Mouse (Mus musculus) liver, adult 2 months (tissue): ENCODE measurements at regions not wholly inside any gene's neighbourhood (a gene's known extent, or its start where the extent isn't known, plus 50 kb on each side); places are given as distances from the start of the nearest gene placed in this dataset.

Source experiments
- CTCF ChIP-seq: fragments of 200-500 bp; IDR thresholded peaks from 2 replicates; pipeline ENCODE4 v1.5.1; 2011; ENCODE audit warnings: low read depth, low read length, control low read depth
- POLR2A ChIP-seq: fragments of 200-500 bp; IDR thresholded peaks from 2 replicates; pipeline ENCODE4 v1.6.1; 2011; ENCODE audit warnings: low read length, control low read depth; ENCODE audit not compliant: insufficient read depth; ENCODE audit errors: extremely low read depth

DNA sequence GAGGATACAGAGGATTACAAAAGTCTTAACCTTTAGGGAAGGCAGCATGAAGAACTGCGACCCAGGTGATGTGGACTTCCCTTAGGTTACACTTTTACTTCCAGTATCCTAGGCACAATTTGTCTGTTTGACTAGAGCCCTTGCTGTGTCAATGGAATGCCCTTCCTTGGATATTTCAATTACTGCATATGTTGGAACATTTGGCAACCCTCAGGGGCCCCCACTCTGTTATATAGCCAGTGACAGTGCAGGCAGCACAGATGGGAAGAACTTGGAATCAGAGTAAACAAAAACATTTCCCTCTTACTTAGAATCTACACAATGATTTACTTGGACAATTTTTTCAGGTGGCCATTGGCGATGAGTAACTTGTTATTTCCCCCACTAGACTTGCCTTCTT is 82.4 kb downstream of the Izumo3 start:
- no peak for TF ChIP-seq POLR2A
- no peak for TF ChIP-seq CTCF
